Mouse (Mus musculus) ES-E14 (cell line): ENCODE measurements around the gene Npas2.

Source experiments
- CHD2 ChIP-seq: IDR thresholded peaks from 2 replicates; pipeline ENCODE4 v1.6.1; 2014; ENCODE audit warnings: mild to moderate bottlenecking, low read depth, low read length, inconsistent platforms
- HCFC1 ChIP-seq: IDR thresholded peaks from 2 replicates; pipeline ENCODE4 v1.6.1; 2012; ENCODE audit warnings: low read length, inconsistent platforms, borderline replicate concordance; ENCODE audit not compliant: insufficient read depth
- MAFK ChIP-seq: IDR thresholded peaks from 2 replicates; pipeline ENCODE4 v1.6.1; 2014; ENCODE audit warnings: mild to moderate bottlenecking, low read depth, low read length, inconsistent platforms; ENCODE audit not compliant: insufficient read depth
- ZC3H11A ChIP-seq: IDR thresholded peaks from 2 replicates; pipeline ENCODE4 v1.6.1; 2012; ENCODE audit warnings: low read depth, mild to moderate bottlenecking, inconsistent platforms, low read length, borderline replicate concordance
- ZNF384 ChIP-seq: IDR thresholded peaks from 2 replicates; pipeline ENCODE4 v1.6.1; 2012; ENCODE audit warnings: low read depth, low read length, inconsistent platforms

GRCm38 (mm10) chr1:39292001-39292400 is 98.5 kb downstream of the Npas2 start:
- TF ChIP-seq ZNF384: no peak
- TF ChIP-seq CHD2: no peak
- TF ChIP-seq ZC3H11A: no peak
- no peak for TF ChIP-seq MAFK
- no peak for TF ChIP-seq HCFC1
